Mouse (Mus musculus): ENCODE measurements around the gene Unc5b.

Gene Unc5b

GRCm38 (mm10) chr10:60801898-60802412 is 29.4 kb downstream of the Unc5b start:
- no peak for ATAC-seq (ENCODE audit: insufficient number of reproducible peaks, low FRiP score, low TSS enrichment)

- no peak for ATAC-seq (ENCODE audit: insufficient number of reproducible peaks, low FRiP score, low TSS enrichment)
These were observed 30.0 kb downstream of the Unc5b start for GRCm38 (mm10) chr10:60801168-60801897.

GRCm38 (mm10) chr10:60800295-60801167 is 30.9 kb downstream of the Unc5b start:
- ATAC-seq (ENCODE audit: insufficient number of reproducible peaks, low FRiP score, low TSS enrichment): no peak

GRCm38 (mm10) chr10:60797682-60798422 is 33.5 kb downstream of the Unc5b start:
- ATAC-seq (ENCODE audit: insufficient number of reproducible peaks, low FRiP score, low TSS enrichment): no peak

- no peak for ATAC-seq (ENCODE audit: insufficient number of reproducible peaks, low FRiP score, low TSS enrichment)
These were observed 34.9 kb downstream of the Unc5b start for GRCm38 (mm10) chr10:60796474-60796873.

- ATAC-seq (ENCODE audit: insufficient number of reproducible peaks, low FRiP score, low TSS enrichment): no peak
These were observed 35.4 kb downstream of the Unc5b start for GRCm38 (mm10) chr10:60796028-60796427.

GRCm38 (mm10) chr10:60794792-60795191 is 36.6 kb downstream of the Unc5b start:
- ATAC-seq (ENCODE audit: insufficient number of reproducible peaks, low FRiP score, low TSS enrichment): no peak

- ATAC-seq (ENCODE audit: insufficient number of reproducible peaks, low FRiP score, low TSS enrichment): no peak
These were observed 37.0 kb downstream of the Unc5b start for GRCm38 (mm10) chr10:60794374-60794773.

- ATAC-seq (ENCODE audit: insufficient number of reproducible peaks, low FRiP score, low TSS enrichment): no peak
These were observed 38.5 kb downstream of the Unc5b start for GRCm38 (mm10) chr10:60792841-60793240.

- no peak for ATAC-seq (ENCODE audit: insufficient number of reproducible peaks, low FRiP score, low TSS enrichment)
These were observed 39.0 kb downstream of the Unc5b start for GRCm38 (mm10) chr10:60792365-60792764.

- ATAC-seq (ENCODE audit: insufficient number of reproducible peaks, low FRiP score, low TSS enrichment): no peak
These were observed 40.5 kb downstream of the Unc5b start for GRCm38 (mm10) chr10:60790912-60791311.

- no peak for ATAC-seq (ENCODE audit: insufficient number of reproducible peaks, low FRiP score, low TSS enrichment)
These were observed 43.9 kb downstream of the Unc5b start for GRCm38 (mm10) chr10:60787303-60788074.

- ATAC-seq (ENCODE audit: insufficient number of reproducible peaks, low FRiP score, low TSS enrichment): peak; percentile 26
These were observed 47.8 kb downstream of the Unc5b start for GRCm38 (mm10) chr10:60783608-60784007.

GRCm38 (mm10) chr10:60779628-60780027 is 51.8 kb downstream of the Unc5b start:
- peak; percentile 33 for ATAC-seq (ENCODE audit: insufficient number of reproducible peaks, low FRiP score, low TSS enrichment)

- ATAC-seq (ENCODE audit: insufficient number of reproducible peaks, low FRiP score, low TSS enrichment): no peak
These were observed 52.8 kb downstream of the Unc5b start for GRCm38 (mm10) chr10:60778542-60778941.

- ATAC-seq (ENCODE audit: insufficient number of reproducible peaks, low FRiP score, low TSS enrichment): no peak
These were observed 55.9 kb downstream of the Unc5b start for GRCm38 (mm10) chr10:60775473-60775872.

GRCm38 (mm10) chr10:60774616-60775015 is 56.8 kb downstream of the Unc5b start:
- no peak for ATAC-seq (ENCODE audit: insufficient number of reproducible peaks, low FRiP score, low TSS enrichment)

GRCm38 (mm10) chr10:60770855-60771254 is 60.5 kb downstream of the Unc5b start:
- no peak for ATAC-seq (ENCODE audit: insufficient number of reproducible peaks, low FRiP score, low TSS enrichment)

- no peak for ATAC-seq (ENCODE audit: insufficient number of reproducible peaks, low FRiP score, low TSS enrichment)
These were observed 62.8 kb downstream of the Unc5b start for GRCm38 (mm10) chr10:60768614-60769013.

GRCm38 (mm10) chr10:60767400-60767799 is 64.0 kb downstream of the Unc5b start:
- no peak for ATAC-seq (ENCODE audit: insufficient number of reproducible peaks, low FRiP score, low TSS enrichment)

Data from cerebellum, adult (tissue).